Mouse (Mus musculus): Measurements from ENCODE around the gene Fbxo2.
"Not testable (repeated sequence)": the region's sequence is repeated elsewhere in the genome, so short reads cannot be mapped to it uniquely, and the experiment has no call there.

The Fbxo2 gene

DNA sequence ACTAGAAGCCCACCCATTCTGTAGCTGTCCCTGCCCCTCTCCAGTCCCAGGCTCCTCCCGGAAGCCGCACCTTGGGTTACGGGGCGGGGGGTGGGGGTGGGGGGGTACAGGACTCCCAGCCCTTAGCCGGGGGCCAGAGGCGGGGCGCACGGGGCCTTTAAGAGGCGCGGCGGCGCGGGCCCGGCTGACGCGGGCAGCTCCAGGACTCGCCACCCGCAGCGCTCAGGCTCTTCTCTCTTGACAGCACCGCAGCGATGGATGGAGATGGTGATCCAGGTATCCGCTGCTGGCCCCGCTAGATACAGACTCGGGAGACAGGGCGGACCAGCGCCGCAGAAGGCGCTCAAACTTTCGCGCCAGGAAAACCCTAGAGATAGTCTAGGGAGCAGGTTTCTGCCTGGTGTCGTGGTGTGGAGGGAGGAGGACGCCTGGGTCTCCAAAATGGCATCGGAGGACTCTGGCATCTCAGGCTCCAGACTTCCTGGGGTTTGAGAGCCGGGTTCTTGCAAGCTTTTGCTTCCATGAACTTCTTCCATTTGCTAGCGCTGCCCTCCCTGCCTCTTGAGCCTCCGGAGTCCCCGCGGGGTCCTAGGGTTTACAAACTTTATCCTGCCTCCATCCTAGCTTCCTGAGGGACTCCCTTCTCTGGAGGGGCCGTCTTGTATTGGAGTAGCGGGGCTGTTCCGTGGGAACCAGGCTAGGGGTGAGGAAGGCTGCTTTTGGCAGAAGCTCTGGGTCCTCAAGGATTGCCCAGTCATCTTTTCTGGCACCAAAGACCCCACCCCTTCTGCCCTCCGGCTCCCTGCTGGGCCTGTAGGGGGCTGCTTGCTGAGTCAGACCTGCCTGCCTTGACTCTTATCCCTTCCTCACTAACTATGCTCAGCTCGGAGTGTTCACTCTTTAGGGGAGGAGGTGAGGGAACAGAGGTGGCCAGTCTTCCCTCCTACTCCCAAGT lies at the start of gene Fbxo2, which contains the start of gene Fbxo44:
Gene Fbxo2, plus strand, starts transcription at position 186 of the 955 bp plus-strand sequence.
Gene Fbxo44, minus strand, starts transcription at position 47 of the 955 bp plus-strand sequence.
- DNase-seq = no peak

DNA sequence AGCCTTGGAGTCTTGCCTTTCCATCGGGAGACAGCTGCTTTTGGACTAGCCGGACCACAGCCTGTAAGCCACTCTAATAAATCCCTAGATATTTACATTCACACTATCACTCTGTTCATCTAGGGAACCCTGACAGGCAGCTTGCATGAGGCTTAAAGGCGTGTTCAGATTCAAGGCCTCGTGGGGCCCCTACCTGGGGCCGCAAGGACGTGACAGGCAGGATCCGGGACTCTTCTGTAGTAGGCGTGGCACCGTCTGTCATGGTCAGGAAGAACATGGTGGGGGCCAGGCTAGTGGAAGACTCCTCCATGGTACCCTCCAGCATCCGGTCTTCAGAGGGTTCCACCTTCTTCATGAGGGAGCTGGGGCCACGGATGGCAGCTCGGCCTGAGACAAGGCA lies 47.9 kb upstream of the Fbxo2 start:
- DNase-seq = no peak

DNA sequence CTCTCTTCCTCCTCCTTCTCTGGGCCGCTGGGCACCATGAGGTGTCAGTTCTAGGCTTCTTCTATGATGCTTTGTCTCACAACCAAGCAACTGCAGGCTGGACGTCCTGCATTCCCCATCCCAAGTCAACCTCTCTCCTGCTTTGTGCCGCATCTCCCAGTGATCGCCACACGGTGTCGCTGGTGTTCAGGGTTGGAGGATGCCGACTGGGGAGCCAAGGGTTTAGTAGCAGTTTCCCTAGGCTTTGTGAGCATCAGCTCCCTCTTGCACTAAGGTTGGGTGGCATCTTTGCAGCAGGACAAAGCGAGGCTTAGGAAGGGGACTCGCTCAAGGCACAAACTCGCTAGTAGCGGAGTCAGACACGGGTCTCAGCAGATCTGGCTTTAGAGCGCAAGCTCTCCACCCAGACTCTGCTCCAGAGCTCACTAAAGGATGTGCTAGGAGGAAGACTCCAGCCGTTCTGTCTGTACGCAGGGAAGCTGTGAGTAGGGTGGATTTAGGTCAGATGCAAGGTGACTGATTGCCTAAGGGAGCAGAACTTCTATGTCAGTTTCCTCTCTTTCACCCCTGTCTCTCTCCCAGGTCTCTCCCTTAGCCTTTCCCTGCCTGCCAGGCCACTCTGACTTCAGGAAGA lies 45.5 kb upstream of the Fbxo2 start:
- DNase-seq = peak; percentile 87

DNA sequence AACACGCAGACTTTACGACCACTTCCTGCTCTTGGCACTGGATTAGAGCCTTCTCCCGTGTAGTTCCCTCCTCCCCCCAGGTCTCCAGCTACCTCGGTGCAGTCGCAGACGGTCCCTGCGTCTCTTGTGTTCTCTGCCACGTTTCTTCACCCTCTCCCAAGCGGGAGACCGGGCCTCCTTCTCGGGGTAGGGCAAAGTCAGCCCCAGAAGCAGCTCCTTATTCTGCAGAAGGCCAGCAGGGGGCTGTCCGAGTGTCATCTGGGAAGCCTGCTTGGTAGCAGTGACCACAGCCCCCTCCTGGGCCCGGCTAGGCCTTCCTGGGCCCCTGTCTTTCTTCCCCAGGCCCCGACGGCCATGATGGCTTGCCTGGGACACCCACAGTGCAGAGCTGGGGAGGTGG lies 45.0 kb upstream of the Fbxo2 start:
- peak; percentile 54 for DNase-seq

DNA sequence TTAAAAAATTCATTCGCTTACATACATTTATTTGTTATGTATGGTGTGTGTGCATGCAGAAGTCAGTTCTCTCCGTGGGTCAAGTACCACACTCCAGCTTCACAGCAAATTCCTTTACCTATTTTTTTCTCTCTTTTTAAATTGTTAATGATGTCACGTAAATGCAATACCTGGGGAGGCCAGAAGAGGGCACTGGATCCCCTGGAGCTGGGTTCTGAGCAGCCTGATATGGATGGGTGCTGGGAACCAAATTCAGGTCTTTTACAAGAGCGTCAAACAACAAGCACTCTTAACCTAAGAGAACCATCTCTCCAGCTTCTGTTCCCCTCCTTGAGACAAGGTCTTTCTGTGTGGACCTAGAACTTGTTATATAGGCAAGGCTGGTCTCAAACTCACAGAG lies 43.8 kb upstream of the Fbxo2 start:
- no peak for DNase-seq

DNA sequence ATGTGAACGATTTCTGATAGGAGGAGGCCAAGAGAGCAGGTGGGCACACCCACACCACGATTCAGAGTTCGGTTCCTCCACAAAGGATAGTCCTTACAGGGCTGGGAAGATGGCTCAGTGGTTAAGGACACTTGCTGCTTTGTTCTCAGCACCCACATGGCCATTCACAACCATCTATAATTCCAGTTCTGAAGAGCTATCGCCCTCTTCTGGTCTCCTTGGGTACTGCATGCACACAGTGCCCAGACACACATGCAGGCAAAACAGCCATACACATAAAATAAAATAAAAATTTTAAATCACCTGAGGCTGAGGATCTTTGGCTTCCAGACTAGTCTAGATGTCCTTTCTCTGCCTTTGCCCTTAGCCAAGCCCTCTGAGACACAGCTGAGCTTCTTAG lies 43.0 kb upstream of the Fbxo2 start:
- DNase-seq = no peak

DNA sequence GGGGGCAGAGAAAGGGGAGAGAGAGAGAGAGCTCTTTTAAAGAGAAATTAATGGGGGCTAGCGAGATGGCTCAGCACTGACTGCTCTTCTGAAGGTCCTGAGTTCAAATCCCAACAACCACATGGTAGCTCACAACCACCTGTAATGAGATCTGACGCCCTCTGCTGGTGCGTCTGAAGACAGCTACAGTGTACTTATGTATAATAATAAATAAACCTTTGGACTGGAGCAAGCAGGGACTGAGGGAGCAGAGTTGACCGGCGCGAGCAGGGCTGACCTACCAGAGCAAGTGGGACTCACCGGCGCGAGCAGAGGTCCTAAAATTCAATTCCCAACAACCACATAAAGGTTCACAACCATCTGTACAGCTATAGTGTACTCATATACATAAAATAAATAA lies 40.8 kb upstream of the Fbxo2 start:
- not testable (repeated sequence) for DNase-seq

DNA sequence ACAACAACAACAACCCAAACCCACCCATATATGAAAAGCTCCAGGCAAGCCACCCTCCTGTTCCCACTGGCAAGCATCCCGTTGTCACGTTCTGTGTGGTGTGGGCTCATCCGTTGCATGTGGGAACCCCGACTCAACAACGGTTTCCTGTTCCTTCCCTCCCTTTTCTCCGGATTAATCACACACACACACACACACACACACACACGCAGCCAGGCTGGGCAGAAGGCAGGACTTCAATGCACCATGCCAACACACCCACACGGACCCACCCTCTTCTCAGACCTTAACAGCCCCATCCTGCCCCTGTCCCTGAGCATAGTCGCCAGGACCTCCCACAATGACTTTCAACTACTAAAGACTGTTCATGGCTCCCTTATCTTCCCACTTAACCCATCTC lies 39.9 kb upstream of the Fbxo2 start:
- DNase-seq = no peak

DNA sequence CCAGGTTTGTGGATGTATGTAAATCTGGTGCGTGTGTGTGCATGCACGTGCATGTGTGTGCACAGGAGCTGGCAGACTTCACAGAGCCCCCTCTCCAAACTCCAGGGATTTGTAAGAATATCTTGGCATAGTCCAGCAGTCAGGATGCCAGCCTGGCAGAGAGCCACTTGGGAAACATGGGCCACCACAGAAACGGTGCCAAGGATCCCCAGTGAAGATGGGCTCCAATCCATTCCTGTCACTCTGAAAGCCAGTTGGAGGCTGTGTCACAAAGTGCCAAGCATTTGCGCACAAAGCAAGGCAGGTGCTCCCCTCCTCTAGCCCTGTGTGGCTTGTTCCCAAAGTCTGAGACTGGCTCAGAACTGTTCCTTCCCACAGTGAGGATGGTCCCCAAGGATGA lies 39.1 kb upstream of the Fbxo2 start:
- DNase-seq = no peak

DNA sequence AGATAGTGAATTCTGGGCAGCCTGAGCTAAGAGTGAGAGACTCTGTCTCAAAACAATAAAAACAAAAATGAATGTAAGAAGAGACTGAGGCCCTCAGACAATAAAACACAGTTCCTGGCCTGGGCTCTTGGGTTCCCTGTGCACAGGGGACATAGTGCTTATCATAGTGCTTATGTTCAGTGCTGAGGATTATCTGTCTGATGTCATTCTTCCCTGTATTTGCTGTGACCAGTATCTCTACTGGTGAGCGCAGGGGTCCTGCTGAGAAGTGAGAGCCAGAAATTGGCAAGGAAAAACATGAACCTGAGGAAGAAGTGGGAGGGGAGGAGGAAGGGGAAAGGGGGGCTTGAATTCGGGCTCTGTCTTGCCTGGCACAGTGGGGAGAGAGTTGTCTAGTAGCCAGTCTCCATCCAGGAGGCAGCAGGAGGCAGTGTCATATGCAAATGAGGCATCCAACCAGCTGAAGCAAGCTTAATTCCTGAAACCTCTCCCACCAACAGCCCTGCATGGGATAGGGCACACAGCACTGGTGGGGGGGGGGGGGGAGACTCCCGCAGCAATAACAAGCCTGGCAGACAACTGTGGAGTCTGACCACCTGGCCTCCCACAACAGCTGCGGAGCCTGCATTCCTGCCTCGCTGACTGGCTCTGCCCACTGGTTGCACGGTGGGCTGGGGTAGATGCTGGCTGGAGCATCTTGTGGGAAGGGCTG lies 38.3 kb upstream of the Fbxo2 start:
- DNase-seq = no peak

DNA sequence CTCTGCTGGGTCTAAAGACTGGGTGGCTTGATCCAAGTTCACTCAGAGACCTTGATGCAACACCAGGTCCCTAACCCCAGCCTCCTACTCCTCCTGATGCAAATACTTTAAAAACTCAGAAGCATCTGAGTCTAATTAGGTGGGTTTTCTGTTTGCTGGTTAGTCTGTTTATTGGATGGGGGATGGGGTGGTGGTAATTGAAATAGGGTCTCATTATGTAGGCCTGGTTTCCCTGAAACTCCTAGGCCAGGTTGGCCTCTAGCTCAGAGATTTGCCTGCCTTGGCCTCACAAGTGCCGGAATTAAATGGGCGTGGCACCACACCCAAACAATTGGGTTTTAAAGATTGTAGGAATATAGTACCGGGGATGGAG lies 37.7 kb upstream of the Fbxo2 start:
- DNase-seq = no peak

DNA sequence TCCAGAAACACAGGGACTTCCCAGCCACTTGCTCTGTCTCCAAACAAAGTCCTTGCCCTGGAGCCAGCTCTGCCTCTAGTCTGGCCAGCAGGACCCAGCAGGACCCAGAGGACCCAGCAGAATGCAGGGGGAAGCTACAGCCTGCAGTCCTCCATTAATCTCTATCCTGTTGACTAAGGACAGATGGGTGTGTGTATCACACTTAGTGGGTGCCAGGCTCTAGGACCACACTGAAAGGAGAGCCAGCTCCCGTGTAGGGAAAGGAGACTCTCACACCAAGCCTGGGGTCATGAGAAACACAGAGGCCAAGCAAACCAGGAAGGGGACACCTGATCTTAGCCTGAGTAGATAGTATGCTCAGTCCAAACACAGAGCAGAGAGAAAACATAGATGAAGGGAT lies 32.2 kb upstream of the Fbxo2 start:
- no peak for DNase-seq

DNA sequence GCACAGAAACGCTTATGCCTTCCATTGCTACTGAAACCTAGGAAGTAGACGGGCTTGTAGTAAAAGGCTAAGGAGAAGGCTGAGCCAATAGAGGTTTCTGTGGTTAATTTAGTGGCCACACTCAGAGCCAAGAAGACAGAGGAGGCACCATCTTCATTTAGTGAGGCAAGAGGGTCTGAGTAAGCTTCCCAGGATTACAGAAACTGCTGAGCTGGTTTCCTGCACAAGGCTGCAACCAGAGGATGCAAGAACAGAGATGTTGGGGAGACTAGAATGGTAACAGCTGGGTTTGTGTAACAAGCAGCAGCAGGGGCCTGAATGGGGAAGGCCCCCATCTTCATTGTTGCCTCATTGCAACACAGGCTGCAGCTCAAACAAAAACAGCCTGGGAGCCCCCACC lies 31.7 kb upstream of the Fbxo2 start:
- no peak for DNase-seq

DNA sequence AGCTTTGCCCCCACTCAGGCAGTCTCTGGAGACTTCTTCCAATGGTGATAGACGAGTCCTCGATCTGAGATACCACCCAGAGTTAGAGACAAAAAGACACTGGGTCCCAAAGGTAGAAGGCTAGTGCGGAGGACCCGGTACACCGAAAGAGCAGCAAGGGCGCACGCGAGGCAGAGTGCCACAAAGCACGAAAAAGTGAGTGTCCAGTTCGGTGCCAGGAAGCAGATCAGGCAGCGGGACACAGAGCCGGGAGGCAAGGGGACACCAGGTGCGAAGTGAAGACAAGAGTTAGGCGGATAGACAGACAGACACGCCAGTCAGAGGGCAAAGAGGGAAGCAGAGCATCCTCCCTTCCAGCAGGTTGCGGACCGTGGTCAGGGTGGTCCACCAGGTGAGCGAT lies 30.3 kb upstream of the Fbxo2 start, which contains the start of gene Mad2l2:
Gene Mad2l2, plus strand, starts transcription at position 252 of the 400 bp plus-strand sequence.
- no peak for DNase-seq

DNA sequence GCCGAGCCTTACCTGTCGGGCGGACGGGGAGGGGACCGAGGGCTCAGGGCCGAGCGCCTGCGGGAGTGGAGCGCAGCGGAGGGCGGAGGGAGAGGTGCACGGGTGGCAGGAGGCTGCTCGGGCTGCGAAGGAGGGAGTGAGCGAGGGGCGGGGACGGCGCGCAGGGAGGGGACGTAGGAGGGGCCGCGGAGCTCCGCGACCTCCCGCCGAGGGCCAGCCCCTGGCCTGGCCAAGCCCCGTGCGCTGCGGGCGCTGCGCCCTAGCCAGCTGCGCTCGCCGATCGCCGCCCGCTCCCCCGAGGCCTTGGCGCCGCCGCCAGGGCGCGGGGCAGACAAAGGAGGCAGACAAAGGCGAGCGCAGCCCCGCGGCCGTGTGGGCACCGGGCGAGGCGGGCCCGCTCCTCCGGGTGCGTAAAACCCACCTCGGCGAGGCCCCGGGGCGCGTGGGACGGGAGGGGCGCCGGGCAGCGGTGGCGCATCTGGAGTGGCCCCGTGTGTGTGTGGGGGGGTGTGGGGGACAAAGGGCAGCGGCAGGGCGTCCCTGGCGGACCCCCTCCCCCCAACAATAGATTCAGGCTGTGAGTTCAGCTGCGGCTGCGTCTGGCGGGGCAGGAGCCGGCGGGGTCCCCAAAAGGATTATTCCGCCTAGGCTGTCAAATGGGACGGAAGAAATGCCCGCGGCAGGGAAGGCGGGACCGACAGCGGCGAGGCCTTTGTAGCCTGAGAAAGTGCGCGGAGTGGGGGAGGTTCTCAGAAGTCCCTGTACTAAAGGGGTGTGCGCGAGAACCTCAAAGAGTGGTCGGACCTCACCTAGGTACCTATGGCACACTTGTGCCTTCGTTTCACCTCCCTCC lies 29.6 kb upstream of the Fbxo2 start, which contains the start of gene Draxin:
Gene Draxin, minus strand, starts transcription at position 138 of the 853 bp plus-strand sequence.
- DNase-seq = peak; percentile 35

DNA sequence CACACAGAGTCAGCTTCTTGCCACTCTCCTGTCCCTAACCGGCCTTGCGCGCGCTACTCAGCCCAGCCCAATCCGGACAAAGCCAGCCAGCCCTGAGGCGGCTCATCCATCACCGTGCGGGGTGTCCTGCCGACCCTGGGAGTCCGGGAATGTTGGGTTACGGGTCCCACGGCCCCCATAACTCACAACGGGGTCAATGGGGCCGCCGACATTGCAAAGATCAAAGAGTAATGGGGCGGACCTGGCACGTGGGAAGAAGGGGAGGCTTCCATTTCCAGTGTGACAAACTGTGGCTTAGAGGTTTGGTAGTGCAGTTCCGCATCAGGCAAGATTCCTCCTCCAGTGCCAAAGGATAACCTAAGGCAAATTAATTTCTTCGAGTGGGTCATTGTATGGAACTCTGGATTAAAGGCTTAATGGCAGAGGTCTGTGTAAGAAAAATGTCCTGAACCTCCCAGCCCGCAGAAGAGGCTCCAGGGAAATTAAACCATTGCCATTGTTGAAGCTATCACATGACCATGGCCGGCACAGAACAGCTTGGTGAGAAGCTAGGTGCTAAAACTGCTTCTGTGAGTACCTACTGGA lies 28.8 kb upstream of the Fbxo2 start:
- DNase-seq = no peak

DNA sequence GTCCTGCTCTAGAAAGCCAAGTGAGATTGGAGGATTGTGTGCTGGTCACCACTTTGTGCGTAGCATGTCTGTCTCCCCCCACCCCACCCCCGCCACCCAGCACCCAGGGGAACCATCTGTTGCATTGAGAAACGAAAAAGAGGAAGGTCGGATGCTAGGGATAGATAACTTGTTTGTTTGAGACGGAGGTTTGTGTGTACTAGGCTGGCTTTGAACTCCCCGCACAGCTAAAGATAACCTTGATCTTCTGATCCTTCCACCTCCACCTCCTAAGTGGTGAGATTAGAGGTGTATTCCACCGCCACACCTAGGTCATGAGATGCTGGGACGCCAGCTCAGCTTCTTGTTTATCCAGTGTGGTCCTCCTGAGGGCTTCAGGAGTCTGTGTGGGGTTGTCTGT lies 25.4 kb upstream of the Fbxo2 start:
- DNase-seq = no peak

DNA sequence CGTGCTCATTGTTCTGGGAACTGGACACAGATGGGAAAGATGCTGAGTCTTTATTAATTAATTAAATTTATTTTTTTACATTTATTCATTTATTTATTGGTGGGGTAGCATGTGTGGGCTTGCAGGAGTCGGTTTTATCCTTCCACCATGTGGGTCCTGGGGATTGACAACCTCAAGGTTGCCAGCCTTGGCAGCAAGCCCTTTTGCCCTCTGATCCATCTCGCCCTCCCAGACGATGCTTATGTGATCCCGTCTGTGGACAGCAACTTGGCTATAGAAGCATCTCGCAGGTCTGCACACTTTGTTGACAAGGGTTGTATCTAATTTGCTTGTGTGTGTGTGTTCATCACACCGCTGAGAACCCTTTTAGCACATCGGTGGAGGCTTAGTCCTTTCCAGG lies 22.9 kb upstream of the Fbxo2 start:
- no peak for DNase-seq

DNA sequence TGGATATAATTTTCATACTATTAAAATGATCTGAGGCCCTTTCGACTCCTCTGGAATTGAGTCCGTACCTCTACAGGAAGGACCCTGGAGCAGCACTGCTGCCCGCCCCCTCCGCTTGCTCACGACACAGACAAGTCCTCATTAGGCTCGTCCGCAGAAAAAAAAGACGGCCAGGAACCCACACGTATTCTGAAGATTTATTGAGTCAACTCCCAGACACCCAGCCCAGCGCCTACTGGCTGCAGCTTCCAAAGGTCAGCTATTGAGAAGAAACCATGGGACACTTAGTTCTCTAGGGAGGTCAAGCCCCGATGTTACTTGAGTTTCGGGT lies 20.7 kb upstream of the Fbxo2 start:
- DNase-seq = no peak

DNA sequence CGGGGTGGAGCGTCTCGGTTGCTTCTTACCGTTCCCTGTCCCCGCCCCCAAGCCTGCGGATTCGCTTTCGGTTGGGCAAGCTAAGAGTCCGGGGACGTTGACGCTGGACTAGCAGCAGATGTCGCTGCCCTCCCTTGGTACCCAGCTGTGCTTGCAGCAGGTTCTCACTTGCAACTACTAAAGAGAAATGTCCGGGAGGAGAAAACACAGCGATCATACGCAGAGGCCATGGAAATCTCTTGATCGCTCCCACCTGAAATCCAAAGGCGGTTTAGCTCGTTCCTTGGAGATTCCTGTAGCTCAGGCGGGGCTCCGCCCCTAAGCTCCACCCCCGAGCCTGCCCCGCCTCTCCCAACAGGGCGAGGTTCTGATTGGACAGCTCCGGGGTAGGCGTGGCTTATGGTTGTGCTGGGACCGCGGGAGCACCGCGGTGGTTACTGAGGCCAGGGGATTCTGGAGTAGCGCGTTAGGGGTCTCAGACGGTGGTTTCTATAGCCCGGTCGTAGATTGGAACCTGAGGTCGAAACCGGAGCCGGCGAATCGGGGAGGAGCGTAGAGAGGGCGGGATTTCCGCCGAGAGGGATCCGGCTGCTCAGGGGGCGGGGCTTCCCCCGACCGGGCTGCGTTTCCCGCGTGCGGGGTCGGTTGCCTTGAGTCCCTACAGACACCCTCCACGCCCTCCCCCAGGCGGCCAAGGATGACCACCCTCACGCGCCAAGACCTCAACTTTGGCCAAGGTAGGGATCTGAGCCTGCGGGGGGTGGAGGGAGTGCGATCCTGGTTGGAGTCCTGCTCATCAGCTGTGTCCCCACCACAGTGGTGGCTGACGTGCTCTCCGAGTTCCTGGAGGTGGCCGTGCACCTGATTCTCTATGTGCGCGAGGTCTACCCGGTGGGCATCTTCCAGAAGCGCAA lies 20.1 kb upstream of the Fbxo2 start:
- DNase-seq = peak; percentile 94

DNA sequence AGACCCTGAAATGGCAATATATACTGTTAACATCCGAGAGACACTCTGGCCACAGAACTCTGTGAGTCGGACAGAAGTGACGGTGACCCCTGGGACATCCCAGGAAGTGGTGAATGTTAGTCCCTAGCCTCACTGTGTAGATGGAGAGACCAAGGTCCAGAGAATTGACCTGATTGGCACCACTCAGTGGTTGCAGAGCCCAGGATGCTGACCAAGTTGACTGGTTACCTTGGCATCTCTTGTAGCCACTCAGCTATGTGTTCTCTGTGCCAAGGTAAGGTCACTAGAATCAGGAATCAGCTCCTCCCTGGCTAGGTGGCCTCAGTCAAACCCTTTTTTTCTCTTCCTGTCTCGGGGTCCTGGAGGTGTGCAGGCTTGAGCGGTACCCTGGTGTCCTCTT lies 16.7 kb upstream of the Fbxo2 start:
- DNase-seq = no peak
